Mouse (Mus musculus) MEL (cell line): ENCODE data around the gene Etfdh.

Experiments
- CTCF ChIP-seq, 3 experiments: IDR thresholded peaks in 2 of 3; conservative IDR thresholded peaks in 1 of 3; 2 replicates each; pipeline ENCODE4 v1.5.1; 2011 to 2012; ENCODE audit warnings: low read length in 3 of 3, low read depth in 2 of 3, mild to moderate bottlenecking in 2 of 3, improper control_type of control experiment in 1 of 3, inconsistent platforms in 1 of 3, mixed read lengths in 1 of 3, moderate library complexity in 1 of 3; ENCODE audit not compliant: control insufficient read depth in 1 of 3, insufficient read depth in 1 of 3, poor library complexity in 1 of 3, severe bottlenecking in 1 of 3
- E2F4 ChIP-seq: IDR thresholded peaks from 2 replicates; pipeline ENCODE4 v1.6.1; 2011; ENCODE audit warnings: low read depth, low read length, improper control_type of control experiment, borderline replicate concordance
- EP300 ChIP-seq, 2 experiments: IDR thresholded peaks; 2 replicates each; pipeline ENCODE4 v1.6.1; 2011; ENCODE audit warnings: improper control_type of control experiment in 2 of 2, low read length in 2 of 2, low read depth in 1 of 2, mild to moderate bottlenecking in 1 of 2
- HCFC1 ChIP-seq: IDR thresholded peaks from 2 replicates; pipeline ENCODE4 v1.6.1; 2012; ENCODE audit warnings: low read depth, mild to moderate bottlenecking, inconsistent platforms, low read length, improper control_type of control experiment, moderate library complexity
- MAX ChIP-seq: IDR thresholded peaks from 2 replicates; pipeline ENCODE4 v1.6.1; 2011; ENCODE audit warnings: low read length, improper control_type of control experiment
- POLR2A ChIP-seq, 2 experiments: IDR thresholded peaks; 2 replicates each; pipeline ENCODE4 v1.6.1; 2011 to 2012; ENCODE audit warnings: low read length in 2 of 2, mild to moderate bottlenecking in 2 of 2, control low read depth in 1 of 2, improper control_type of control experiment in 1 of 2, low read depth in 1 of 2, moderate library complexity in 1 of 2; ENCODE audit not compliant: control insufficient read depth in 1 of 2, insufficient read depth in 1 of 2, poor library complexity in 1 of 2
- POLR2AphosphoS2 ChIP-seq: IDR thresholded peaks from 2 replicates; pipeline ENCODE4 v1.6.1; 2011; ENCODE audit warnings: low read length, improper control_type of control experiment
- TCF12 ChIP-seq: IDR thresholded peaks from 2 replicates; pipeline ENCODE4 v1.6.1; 2014; ENCODE audit warnings: low read depth, mild to moderate bottlenecking, inconsistent platforms, low read length, improper control_type of control experiment, moderate library complexity
- USF1 ChIP-seq: IDR thresholded peaks from 2 replicates; pipeline ENCODE4 v1.6.1; 2014; ENCODE audit warnings: low read depth, mild to moderate bottlenecking, inconsistent platforms, low read length, improper control_type of control experiment, moderate library complexity
- ZKSCAN1 ChIP-seq: IDR thresholded peaks from 2 replicates; pipeline ENCODE4 v1.6.1; 2012; ENCODE audit warnings: low read depth, mild to moderate bottlenecking, inconsistent platforms, low read length, improper control_type of control experiment, moderate library complexity

GRCm38 (mm10) chr3:79628561-79629415 lies 512 bp downstream of the Etfdh start, which contains the start of gene 4930579G24Rik:
- TF ChIP-seq MAX: no peak
- peak; percentile 55; the same call in 1 of the 2 replicates for TF ChIP-seq TCF12
- peak; percentile 77; the same call in 1 of the 2 replicates for TF ChIP-seq POLR2AphosphoS2
- no peak; the same call in 1 of the 2 replicates for TF ChIP-seq E2F4
- TF ChIP-seq EP300 (IDR thresholded peaks at IDR 0.05; ENCODE audit: low read depth in 1 of 2, low read length in 2 of 2): peak in 1 of 2 experiments; percentile 33; a peak in 1 of 4 replicates
- peak; percentile 67 to 84 for TF ChIP-seq POLR2A (IDR thresholded peaks at IDR 0.05; ENCODE audit: control insufficient read depth in 1 of 2, insufficient read depth in 1 of 2, low read depth in 1 of 2, low read length in 2 of 2, poor library complexity in 1 of 2)
- TF ChIP-seq HCFC1: peak; percentile 100
- TF ChIP-seq CTCF (IDR thresholded peaks at IDR 0.05 in 2 of 3, conservative IDR thresholded peaks at IDR 0.05 in 1 of 3; ENCODE audit: control insufficient read depth in 1 of 3, insufficient read depth in 1 of 3, low read depth in 2 of 3, low read length in 3 of 3, poor library complexity in 1 of 3, severe bottlenecking in 1 of 3): no peak
- TF ChIP-seq USF1: peak; percentile 86
- TF ChIP-seq ZKSCAN1: no peak
